Mouse (Mus musculus) retina, postnatal 1 day (tissue): Measurements from ENCODE around the gene Slit2.

ENCODE experiments used
- DNase-seq: peaks from one replicate; pipeline ENCODE4 v3.0.0-alpha.2; 2012

Slit2 gene

DNA sequence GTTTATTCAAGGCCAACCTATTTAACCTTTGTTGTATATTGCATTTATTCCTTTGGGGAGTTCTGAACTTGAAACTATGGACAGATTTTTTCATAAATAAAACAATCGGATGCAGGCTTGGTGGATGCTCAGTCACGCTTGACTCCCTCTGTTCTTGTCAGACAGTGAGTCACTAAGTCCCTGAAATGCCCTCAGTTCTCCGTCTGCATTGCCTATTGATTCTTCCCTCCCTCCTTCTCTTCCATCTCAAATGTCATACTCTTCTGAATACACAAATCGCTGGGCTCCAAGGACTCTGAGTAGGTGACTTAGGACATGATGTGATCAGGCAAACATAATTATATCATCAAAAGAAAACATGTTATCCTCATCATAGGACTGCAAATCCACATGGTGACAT, 251.8 kb downstream of the Slit2 start:
- no peak for DNase-seq

DNA sequence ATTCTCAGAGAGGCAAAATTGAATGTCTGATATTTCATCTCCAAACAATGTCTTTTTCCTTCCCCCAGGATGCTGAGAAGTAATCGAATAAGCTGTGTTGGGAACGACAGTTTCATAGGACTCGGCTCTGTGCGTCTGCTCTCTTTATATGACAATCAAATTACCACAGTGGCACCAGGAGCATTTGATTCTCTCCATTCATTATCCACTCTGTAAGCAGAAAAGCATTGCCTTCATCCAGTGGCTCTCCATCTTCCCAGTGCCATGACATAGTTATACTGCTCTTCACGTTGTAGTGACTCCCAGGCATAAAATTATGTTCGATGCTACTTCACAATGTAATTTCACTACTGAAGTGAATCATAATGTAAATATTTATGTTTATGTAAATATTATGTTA, 252.3 kb downstream of the Slit2 start:
- no peak for DNase-seq

DNA sequence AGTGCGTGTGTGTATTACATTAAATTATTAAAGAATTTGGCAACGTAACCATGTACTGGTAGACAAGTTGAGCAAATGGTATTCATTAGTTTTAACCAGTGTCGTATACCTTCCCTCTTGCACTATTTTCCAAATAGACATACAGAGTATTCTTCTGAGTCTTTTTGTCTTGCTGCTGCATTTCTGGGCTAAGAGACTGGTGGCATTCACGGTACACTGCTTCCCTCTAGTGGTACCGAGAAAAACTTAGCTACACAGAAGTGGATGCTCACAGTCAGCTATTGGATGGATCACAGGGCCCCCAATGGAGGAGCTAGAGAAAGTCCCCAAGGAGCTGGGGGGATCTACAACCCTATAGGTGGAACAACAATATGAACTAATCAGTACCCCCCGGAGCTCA, 257.8 kb downstream of the Slit2 start:
- peak; percentile 72 for DNase-seq

DNA sequence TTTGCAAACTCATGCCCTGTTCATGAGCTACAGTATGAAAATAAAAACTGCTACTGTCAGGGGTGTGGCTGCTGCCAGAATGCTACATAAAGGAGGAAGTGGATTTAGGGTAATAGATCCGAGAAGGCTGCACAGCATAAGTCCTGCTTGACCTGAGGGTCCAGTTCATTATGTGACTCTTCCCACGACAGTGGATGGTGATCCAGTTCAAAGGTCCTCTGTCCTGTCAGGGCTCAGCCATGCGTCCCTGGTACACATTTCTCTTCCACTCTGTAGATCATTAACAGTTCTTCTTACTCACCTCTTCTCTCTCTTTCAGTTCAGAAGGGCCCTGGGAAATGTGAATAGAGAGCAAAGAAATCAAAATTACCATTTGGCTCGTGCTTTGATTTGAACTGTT, 265.4 kb downstream of the Slit2 start:
- DNase-seq = no peak

DNA sequence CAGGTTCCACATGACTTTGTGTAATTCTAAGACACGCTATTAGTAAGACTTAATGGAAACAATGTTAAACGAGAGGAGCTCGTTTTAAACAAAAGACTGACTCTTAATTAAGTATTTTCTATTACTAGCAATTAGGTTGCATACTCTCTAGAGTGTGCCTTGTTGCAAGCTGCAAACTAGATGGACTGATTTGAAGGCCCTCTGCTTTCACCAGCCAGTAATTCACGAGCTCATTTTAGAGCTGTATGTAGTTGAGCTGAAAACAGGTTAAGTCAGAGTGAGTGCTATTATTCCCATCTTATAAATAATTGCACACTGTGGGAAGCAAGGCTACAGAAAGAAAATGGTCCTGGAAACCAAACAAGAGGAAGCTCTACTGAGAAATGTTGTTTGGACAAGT, 294.6 kb downstream of the Slit2 start:
- peak; percentile 4 for DNase-seq

DNA sequence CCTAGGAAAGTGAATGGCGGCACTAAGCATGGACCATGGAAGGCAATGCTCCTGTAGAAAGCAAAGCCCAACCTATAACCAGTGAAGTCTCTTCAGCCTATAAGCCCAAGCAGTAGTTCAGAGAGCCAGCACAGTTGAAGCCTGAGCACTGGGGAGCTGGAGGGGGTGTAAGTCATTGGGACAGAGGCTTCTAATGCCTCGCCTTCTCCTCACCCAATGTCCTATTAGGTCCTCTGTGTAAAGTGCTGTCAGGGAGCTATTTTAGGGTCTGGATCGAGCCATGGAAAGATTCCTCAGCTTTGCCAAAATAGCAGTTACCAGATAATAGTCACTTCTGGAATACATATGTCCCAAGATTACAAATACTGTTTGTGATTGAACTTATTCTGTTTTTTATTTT, 318.2 kb downstream of the Slit2 start:
- DNase-seq = no peak

DNA sequence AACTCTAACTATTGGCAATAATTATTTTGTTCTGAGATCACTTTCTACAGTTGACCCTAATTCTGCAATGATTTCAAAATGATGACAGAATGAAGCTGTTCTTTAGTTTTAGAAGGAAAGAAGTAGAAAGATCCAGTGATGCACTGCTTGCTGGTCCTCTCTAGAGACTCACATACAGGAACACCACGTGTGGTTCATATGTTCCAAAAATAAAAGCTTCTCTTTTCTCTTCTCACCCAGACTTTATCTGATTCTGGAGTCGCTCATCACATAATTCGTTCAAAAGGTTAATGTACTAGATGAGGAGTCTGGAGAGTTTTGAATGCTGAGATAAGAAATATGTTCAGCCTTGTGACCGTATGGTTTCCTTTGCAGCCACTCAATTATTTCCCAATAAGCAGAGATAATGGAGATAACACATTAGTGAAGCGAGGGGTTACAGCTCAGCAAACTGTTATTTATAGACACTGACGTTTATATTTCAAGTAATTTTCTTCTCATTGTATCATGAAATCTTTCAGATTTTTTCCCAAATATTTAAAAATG, 332.2 kb downstream of the Slit2 start:
- DNase-seq = no peak

DNA sequence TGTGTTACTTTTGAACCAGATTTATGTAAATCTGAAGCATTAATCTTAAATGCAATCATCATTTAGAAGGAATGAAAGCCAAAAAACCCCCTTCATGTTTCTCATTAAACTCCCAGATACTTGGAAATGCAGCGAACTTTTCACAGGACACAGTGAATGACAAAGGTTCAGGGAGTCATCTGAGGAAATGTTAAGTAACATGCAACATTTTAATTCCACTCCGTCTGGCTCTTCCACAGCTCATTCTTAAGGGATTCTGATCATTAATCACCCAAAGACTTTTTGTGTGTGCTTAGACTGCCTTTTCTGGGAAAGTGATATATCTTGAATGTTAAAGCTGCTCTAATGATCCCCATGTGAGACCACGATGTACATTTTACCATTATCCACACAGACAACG, 337.7 kb downstream of the Slit2 start:
- no peak for DNase-seq

DNA sequence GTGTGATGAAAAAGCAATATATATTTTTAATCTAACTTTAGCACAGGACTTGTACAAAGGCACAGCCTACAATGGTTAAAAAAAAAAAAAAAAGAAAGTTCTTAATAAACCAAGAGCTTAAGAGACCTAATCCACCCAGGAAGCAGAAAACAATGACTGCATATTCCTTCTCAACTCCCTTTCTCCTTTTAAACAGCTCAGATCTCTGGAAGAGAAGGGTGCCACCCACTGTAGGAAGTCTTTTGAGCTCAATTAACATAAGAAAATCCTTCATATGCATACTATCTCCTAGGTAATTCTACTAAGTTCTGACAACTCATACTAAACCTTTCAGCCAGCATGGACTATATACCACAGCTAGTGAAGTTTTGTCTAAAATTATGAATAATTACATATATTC, 343.3 kb downstream of the Slit2 start:
- no peak for DNase-seq

DNA sequence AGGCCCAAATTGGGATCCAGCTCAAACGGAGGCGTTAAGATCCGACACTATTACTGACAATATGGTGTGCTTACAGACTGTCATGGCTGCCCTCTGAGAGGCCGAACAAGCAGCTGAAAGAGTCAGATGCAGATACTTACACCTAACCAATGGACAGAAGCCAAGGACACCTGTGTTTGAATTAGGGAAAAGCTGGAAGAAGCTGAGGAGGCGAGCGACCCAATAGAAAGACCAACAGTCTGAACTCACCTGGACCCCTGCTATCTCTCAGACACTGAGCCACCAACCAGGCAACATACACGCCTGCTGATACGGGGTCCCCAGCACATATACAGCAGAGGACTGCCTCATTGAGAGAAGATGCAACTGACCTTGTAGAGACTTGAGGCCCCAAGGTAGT, 344.7 kb downstream of the Slit2 start, which contains the start of gene 5730480H06Rik:
TSS of gene 5730480H06Rik (plus strand) at position 301 of the 400 bp plus-strand sequence.
- no peak for DNase-seq

DNA sequence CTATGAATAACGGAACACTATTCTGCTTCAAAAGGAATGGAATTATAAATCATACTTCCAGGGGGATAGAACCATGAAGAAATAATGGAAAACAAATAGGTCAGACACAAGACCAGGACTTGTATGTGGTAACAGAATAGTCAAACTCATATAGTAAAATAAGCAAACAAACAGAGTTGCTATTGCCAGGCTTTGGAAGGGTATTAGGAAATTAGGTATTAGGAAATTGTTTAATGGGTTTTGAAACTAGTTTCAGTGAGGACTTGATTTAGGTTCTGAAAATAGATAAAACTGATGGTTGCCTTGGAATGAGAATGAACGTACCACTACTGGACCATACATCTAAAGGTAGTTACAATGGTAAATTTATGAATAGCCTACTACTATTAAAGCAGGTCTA, 346.8 kb downstream of the Slit2 start:
- no peak for DNase-seq

DNA sequence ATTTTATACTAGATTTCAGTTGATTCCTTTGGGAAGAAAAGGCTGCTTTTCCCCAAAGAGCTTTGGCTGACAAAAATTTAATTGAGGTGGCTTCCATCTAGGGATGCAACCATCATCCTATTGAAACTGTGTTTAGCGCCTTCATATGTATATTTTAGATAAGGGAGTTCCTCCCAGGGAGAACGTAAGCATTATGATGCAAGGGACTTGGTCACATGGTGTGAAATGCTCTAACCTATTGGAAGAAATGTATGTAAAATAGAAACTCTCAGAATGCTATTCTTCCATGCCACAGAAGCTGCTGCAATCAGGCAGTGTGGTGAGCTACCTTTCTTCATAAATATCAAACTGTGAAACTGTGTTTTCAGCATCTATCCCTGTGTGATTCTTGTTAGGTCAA, 347.9 kb downstream of the Slit2 start:
- DNase-seq = no peak

DNA sequence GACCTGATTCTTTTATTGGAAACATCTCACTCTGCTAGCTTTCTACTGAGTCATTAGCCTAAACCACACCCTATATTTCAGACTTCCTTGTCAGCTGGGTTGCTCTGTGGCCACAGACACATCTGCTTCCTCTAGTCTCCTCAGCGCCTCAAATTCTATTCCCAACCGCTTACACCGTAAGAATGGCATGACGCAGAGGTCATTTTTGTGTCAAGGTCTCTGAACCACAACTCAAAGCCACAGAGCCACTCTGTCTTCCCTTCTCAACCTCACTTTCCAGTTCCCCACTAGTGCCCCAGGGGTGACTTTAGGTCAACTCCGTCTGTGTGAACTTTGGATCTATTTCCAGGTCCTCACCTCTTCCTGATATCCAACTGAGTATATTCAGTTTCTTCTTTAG, 348.5 kb downstream of the Slit2 start:
- no peak for DNase-seq

DNA sequence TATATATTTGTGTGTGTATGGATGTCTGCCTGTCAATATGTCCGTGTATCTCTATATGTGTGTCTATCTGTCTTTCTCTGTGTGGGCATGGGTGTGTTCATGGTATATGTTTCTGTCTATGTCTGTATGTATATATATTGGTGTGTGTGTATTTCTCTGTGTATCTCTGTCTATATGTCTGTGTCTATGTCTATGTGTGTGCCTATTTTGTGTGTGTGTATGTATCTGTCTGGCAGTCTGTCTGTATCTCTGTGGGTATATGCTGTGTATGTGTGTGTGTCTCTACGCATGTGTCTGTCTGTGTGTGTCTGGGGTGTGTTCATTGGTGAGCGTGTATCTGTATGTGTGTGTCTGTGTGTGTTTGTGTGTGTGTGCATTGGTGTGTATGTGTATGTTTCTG, 350.5 kb downstream of the Slit2 start:
- no peak for DNase-seq

DNA sequence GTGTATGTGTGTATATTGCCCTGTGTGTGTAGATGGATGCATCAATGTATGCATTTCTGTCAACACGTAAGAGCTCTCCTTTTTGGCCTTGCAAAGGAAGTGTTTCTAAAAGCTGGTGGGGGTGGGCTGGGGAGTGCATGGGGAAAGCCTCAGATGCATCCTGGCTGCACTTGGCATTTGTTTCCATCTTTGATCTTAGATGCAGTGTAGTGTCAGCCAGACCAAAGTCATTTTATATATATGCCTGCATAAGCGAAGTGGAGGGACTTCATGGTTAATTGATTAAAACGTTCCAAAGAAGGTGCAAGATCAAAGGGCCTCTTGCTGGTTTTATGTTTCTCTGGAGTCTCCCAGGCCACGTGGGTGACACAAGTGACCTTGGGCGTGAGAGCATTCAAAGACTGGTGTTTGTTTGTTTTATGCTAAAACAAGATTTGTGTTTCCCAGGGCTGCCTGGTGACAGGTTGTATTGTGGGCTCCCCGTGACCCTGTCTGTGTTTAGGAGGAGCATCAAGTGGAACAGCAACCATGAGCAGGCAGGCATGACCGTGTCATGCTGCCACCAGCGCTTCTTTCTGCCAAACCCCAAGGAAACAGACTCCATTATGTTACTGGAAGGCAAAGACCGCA, 351.1 kb downstream of the Slit2 start:
- DNase-seq = no peak

DNA sequence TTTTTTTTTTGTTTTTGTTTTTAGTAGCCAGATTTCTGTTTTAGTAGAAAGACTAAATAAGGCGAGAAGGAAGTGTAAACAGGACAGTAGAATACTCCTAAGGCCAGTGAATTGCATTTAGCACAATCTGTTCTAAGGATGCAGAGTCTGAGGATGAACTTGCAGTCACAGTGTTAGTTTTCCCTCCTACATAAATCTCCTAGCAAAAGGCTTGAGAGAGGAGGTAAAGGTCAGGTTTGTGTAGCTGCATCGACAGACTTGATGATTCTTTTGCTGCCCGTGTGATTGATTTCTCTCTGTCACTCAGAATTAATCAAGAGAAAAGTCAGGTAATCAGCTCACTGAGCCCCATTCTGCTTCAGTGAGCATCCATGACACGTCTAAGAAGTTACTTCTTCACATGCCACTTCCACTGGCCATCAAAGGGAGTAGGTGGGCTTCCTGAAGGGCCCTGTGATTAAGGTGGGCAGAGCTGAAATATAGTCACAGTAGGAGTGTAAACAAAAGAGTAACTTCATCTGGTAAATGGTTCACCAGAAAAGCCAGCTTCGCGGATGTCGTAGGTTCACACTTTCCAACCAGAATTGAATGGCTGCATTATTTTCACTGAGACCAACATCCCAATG, 358.0 kb downstream of the Slit2 start:
- peak; percentile 7 for DNase-seq

DNA sequence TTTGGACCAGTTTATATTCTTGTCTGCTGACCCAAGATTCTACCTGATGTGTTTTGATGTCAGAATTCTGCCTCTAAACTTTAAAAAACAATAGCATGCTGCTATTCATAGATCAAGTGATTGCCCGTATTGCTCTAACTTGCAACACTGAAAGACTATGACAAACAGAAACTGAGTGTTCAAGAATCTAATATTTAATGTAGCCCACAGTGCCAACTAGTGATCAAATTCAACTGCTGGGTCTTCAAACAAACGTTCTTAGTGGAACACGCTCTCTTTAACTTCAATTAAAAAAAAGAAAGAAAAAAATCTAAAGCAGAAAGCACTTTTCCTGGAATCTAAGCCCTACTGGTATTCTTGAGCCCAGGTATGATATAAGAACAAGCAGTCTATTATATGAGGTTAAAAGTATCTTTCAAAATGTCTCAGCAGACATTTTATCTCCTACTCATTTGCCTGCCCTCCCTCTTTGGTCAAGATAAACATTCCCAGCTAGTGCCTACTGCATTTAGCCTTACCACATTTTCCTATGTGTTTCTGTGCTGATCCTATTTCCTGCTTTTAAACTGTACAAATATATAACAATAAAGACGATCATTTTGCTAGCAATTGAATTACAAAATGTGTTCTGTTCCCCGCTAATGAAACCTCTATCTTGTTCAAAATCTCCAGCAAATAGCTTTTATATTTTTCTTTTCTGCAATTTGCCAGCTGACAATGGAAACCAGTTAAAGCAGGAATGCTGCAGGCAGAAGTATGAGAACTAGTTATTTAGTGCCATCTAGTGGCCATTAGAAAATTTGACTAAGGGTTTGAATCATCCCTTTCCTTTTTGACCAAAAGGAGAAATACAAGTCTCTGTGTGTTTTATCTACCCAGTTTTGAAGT, 362.4 kb downstream of the Slit2 start:
- DNase-seq = peak; percentile 63

DNA sequence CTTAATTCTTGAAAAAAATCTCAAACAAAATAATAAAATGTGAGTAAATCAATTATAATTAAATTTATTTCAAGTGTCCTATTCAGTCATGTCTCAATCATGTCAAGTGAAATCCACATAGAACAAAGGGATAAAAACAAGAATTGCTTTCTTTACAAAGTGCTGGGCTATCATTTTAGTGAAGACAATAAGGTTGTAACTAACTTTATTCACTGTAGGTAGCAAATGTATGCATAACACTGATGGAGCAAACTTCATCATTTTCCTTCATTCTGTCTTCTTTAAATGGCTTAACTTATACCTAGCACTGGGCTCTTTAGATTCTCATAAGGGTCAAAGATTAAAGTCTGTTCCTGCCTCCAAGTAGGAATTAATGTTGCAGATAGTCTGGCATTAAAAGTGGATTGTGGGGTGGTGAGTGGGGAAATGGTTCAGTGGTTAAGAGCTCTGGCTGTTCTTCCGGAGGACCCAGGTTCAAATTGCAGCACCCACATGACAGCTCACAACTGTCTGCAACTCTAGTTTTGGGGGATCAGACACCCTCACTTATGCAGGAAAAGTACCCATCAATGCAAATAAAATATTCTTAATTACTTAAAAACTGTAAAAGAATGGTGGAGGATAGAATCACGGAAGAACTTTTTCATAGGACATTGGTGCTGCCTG, 363.2 kb downstream of the Slit2 start:
- DNase-seq = no peak

DNA sequence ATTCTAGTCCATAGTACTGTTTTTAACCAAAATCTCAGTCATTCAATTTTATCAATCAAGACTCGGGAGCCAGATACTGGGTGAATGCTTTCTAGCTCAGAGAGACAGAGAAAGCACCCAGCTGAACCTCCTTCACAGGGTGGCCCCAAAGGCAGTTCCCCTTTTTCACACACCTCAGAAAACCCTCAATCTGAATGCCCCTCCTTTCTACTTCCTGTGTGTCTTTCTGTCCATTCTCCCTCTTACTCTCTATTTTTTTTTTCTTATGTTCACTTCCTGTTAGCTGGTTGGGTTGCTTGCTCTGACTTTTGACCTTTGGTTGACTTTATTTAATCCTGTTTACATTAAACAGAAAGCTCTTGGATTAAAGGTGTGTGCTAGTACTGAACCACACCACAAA, 366.4 kb downstream of the Slit2 start:
- no peak for DNase-seq
